Mouse (Mus musculus) colon, adult 2 months (tissue): ENCODE results near the gene Hist1h1a. TPM values are rescaled to one million over a fixed set of nuclear protein-coding genes. Genes with fewer than 3 reads are reported as not detected.

Experiments used
- polyA plus RNA-seq: library from polyadenylated mRNA; depleted of rRNA; stranded (reverse); fragments of >200 nt; gene quantifications from 2 replicates; pipeline ENCODE4 v1.2.3, GENCODE M21; 2012; rRNA removed

The Hist1h1a gene
- 1.1 and 1.4 TPM in 2 replicates for polyA plus RNA-seq

DNA sequence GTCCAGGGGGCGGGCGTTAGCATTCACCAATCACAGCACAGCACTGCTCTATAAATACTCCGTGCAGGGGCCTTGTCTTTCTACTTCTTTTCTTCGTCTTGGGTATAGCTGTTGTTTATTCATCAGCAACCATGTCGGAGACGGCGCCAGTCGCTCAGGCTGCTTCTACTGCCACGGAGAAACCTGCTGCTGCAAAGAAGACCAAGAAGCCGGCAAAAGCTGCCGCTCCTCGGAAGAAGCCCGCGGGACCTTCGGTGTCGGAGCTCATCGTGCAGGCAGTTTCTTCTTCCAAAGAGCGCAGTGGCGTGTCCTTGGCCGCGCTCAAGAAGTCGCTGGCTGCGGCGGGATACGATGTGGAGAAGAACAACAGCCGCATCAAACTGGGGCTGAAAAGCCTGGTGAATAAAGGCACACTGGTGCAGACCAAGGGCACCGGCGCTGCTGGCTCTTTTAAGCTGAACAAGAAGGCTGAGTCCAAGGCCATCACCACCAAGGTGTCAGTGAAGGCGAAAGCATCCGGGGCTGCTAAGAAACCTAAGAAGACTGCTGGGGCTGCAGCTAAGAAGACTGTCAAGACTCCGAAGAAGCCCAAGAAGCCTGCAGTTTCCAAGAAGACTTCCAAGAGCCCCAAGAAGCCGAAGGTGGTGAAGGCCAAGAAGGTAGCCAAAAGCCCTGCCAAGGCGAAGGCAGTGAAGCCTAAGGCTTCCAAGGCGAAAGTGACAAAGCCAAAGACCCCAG is at the start of gene Hist1h1a:
Gene Hist1h1a, plus strand, starts transcription at position 81 of the 738 bp plus-strand sequence.

DNA sequence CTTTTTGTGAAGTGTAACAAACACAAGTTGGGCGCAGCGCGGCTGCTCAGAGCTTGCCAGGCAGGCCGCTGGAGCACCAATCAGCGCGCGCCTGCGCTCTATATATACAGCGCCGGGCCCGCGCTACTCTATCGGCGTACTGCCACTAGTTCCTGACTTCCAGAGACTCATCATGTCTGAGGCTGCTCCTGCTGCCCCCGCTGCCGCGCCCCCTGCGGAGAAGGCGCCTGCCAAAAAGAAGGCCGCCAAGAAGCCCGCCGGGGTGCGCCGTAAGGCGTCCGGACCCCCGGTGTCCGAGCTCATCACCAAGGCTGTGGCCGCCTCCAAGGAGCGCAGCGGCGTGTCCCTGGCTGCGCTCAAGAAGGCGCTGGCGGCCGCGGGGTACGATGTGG is 24.8 kb upstream of the Hist1h1a start, which contains the start of gene Hist1h1c:
Gene Hist1h1c, plus strand, starts transcription at position 132 of the 392 bp plus-strand sequence.

DNA sequence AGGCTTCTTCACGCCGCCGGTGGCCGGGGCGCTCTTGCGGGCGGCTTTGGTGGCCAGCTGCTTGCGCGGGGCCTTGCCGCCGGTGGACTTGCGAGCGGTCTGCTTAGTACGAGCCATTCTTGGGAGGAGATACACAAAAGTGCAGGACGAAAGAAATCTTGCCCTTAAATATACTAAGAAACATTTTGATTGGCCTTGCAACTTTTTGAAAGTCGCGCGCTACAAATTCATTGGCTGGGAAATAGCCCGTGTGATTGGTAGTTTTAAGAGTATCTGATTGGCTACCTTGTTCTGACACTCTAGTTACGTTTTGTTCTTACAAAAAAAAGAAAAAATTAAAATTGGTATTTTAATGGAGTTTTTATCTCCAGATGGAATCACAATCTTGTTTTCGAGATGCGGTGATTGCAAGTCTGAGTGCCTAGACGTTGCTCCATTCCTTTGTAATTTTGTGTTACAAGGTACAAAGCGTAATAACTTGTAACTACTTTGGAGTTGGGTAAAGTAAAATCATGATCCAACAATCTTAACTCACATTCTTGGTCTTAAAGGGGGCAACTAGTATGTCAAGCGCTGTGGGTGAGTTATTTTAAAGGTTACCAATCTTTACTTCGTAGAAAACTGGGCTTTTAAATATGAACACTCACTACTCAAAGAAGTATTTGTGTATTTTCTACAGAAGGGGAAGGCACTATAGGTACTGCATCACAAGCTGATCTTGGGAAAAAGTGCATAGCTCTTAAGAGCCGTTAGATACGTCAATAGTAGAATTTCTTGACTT is 17.9 kb upstream of the Hist1h1a start, which contains the start of gene Hist1h3c:
Gene Hist1h3c, minus strand, starts transcription at position 222 of the 781 bp plus-strand sequence.

DNA sequence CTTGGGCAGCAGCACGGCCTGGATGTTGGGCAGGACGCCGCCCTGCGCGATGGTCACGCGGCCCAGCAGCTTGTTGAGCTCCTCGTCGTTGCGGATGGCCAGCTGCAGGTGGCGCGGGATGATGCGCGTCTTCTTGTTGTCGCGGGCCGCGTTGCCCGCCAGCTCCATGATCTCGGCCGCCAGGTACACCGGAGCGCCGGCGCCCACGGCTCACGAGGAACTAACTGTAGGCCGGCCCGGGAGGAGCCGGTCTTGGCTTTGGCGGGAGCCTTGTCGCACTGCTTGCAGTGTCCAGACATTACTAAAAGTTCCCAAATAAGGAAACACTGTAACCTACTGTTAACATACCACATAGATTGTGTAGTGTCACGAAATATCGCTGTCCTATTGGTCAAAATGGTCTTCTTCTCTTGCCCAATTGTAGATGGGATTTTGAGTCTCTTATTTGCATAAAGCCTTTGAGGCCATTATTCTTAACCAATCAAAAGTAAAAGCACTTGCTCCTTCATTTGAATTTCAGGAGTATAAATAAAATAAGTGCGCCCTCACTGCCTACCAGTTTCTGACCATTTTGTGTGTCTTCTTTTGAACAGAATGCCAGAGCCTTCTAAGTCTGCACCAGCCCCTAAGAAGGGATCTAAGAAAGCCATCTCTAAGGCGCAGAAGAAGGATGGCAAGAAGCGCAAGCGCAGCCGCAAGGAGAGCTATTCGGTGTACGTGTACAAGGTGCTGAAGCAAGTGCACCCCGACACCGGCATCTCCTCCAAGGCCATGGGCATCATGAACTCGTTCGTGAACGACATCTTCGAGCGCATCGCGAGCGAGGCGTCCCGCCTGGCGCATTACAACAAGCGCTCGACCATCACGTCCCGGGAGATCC is 17.0 kb upstream of the Hist1h1a start, which contains the start of gene Hist1h2bb:
Gene Hist1h2bb, plus strand, starts transcription at position 534 of the 880 bp plus-strand sequence.

DNA sequence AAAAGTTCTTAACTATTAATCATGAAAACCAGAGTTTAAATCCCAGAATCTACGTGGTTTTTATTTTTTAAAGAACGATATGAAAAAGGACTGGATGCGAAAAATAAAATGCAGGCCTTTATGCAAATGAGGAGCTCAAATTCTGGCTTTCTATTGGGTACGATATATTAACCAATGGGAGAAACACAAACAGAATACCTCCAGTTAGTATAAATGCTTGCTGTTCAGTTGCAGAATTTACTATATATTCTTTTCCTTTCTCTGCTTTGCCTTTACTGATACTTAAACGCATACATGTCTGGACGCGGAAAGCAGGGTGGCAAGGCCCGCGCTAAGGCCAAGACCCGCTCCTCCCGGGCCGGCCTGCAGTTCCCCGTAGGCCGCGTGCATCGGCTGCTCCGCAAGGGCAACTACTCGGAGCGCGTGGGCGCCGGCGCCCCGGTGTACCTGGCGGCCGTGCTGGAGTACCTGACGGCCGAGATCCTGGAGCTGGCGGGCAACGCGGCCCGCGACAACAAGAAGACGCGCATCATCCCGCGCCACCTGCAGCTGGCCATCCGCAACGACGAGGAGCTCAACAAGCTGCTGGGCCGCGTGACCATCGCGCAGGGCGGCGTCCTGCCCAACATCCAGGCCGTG is 12.5 kb upstream of the Hist1h1a start, which contains the start of gene Hist1h2ab:
Gene Hist1h2ab, plus strand, starts transcription at position 288 of the 639 bp plus-strand sequence.

DNA sequence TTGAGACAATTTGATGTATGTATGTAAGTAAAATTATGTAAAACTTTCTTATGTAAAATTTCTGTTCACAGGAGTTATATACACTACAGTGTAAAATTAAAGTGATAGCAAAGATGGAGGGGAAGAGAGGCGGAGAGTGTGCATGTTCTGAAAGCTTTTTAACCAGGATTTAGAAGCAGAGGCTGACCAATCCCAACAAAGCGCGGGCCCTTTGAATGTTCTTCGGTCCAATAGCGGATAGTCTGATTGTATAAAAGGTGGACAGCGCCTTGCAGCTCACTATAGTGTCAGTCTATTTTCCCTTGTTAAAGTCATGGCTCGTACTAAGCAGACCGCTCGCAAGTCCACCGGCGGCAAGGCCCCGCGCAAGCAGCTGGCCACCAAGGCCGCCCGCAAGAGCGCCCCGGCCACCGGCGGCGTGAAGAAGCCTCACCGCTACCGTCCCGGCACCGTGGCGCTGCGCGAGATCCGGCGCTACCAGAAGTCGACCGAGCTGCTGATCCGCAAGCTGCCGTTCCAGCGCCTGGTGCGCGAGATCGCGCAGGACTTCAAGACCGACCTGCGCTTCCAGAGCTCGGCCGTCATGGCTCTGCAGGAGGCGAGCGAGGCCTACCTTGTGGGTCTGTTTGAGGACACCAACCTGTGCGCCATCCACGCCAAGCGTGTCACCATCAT is 11.3 kb upstream of the Hist1h1a start, which contains the start of gene Hist1h3b:
Gene Hist1h3b, plus strand, starts transcription at position 201 of the 675 bp plus-strand sequence.

DNA sequence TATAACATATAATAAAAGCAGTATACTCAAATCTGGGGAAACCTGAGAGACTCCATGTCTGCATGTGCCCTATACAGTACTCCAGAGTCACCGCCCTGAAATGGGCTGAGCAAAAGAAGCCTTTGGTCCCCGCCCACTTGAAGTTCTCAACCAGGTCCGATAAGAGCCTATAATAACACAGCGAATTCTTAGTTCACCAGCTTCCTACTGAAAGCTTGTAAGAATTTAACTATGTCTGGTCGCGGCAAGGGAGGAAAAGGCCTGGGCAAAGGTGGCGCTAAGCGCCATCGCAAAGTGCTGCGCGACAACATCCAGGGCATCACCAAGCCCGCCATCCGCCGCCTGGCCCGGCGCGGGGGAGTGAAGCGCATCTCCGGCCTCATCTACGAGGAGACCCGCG is 6.7 kb upstream of the Hist1h1a start, which contains the start of gene Hist1h4b:
Gene Hist1h4b, plus strand, starts transcription at position 224 of the 400 bp plus-strand sequence.

DNA sequence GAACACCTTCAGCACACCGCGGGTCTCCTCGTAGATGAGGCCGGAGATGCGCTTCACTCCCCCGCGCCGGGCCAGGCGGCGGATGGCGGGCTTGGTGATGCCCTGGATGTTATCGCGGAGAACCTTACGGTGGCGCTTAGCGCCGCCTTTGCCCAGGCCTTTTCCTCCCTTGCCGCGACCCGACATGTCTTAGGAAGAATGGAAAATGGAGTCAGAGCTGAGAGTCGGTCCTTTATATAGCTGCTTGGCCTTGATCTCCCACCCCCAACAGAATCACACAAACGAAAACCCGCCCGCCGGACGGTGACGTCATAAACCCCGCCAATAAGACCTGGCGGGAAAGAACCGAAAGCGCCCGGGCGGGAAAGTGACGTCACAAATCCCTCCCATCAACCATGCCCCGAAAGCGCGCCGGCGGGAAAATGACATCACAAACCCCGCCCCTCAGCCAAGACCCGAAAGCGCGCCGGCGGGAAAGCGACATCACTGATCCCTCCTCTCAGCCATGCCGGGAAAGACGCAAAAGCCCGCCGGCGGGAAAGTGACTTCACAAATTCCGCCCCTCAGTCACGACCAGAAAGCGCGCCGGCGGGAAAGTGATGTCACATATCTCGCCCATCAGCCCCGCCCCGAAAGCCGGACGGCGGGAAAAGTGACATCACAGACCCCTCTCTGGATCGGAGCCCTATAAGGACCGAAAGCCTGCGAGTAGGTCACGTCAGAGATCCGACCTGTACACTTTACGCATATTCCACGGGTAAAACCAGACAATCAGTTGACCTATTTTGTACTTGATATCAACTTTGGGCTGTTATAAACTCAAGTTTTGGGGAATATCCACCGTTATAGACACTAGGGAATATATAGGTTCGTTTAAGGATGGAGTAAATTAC is 2.2 kb upstream of the Hist1h1a start, which contains the start of gene Hist1h4a:
Gene Hist1h4a, minus strand, starts transcription at position 259 of the 893 bp plus-strand sequence.

DNA sequence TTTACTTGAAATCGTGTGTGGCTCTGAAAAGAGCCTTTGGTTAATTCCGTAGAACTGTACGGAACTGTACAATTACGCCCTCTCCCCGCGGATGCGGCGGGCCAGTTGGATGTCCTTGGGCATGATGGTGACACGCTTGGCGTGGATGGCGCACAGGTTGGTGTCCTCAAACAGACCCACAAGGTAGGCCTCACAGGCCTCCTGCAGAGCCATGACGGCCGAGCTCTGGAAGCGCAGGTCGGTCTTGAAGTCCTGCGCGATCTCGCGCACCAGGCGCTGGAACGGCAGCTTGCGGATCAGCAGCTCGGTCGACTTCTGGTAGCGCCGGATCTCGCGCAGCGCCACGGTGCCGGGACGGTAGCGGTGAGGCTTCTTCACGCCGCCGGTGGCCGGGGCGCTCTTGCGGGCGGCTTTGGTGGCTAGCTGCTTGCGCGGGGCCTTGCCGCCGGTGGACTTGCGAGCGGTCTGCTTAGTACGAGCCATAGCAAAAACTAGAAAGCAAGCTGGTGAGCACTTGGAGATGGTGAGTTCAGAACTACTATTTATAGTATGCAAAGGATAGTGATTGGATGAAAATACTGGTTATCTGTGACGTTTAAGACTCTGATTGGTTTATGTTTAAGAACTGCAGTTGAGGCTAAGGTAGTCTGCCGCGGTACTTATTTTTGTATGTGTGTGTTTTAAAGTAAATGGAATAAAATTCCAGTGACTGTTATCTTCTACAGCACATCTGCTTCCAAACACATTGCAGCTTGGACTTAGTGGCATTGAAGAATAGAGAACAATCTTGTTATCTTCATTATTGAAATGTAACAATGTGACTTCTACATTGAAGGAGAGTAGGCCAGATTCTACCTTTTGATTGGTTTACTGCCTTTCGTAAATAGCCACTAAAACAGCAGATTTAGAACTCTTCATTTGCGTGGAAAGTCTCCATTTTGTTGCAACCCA is 1.3 kb upstream of the Hist1h1a start, which contains the start of gene Hist1h3a:
Gene Hist1h3a, minus strand, starts transcription at position 516 of the 951 bp plus-strand sequence.

DNA sequence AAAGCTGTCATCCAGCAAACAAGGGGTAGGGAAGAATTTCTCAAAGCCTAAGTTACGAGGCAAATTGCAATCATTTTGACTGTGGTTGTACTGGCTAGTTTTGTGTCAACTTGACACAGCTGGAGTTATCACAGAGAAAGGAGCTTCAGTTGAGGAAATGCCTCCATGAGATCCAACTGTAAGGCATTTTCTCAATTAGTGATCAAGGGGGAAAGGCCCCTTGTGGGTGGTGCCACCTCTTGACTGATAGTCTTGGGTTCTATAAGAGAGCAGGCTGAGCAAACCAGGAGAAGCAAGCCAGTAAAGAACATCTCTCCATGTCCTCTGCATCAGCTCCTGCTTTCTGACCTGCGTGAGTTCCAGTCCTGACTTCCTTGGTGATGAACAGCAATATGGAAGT is 6.1 kb downstream of the Hist1h1a start, which contains the start of gene Trim38:
Gene Trim38, plus strand, starts transcription at position 301 of the 400 bp plus-strand sequence.

DNA sequence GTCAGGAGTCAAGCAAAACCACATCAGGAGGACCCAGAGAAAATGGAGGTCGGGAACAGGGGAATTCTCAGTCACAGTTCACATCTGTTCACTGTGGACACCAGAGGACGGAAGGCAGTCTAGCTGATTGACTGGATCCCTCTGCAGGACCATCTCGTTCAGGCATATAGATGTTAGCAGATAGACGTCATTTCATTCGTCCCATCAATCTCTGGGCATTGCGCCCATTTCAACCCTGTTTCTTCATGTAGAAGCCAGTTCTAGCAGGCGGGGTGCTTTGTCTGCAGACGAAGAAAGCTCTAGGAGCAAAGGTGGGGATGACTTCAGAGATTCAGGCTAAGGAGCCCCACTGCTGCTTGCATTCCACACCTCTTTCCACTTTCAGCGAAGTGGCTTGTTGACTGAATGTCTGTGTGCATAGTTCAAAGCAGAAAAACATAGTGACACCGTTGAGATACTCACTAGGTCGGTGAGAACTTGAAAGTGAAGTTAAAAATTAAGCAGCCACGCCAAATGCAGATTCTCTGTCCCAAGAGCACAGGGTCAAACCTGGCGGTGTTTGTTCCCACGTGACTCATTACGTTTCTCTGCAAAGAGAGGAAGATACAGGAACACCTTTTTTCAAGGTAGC is 43.1 kb downstream of the Hist1h1a start, which contains the start of gene Slc17a2:
Gene Slc17a2, plus strand, starts transcription at position 572 of the 631 bp plus-strand sequence.

Other genes starting within 250 kb of the Hist1h1a start
- gene Hist1h4h, start 232.6 kb upstream of the Hist1h1a start, polyA plus RNA-seq: 42.2 and 63.4 TPM in 2 replicates
- gene Hist1h2af, start 229.8 kb upstream of the Hist1h1a start, polyA plus RNA-seq: 245 and 289 TPM in 2 replicates
- 23.2 and 33.2 TPM in 2 replicates for gene Hist1h3g, start 228.2 kb upstream of the Hist1h1a start, polyA plus RNA-seq
- gene Hist1h2bh, start 220.3 kb upstream of the Hist1h1a start, polyA plus RNA-seq: 4.9 and 5.3 TPM in 2 replicates
- gene Hist1h3f, start 219.6 kb upstream of the Hist1h1a start, polyA plus RNA-seq: 5.0 and 6.7 TPM in 2 replicates
- 13.1 and 22.8 TPM in 2 replicates for gene Hist1h4f, start 212.0 kb upstream of the Hist1h1a start, polyA plus RNA-seq
- 0.45 and 0.47 TPM in 2 replicates for gene Hist1h1d, start 210.4 kb upstream of the Hist1h1a start, polyA plus RNA-seq
- 32.1 and 36.8 TPM in 2 replicates for gene Hist1h3e, start 201.3 kb upstream of the Hist1h1a start, polyA plus RNA-seq
- 15.1 and 16.2 TPM in 2 replicates for gene Hist1h2ae, start 192.4 kb upstream of the Hist1h1a start, polyA plus RNA-seq
- 49.0 and 58.2 TPM in 2 replicates for gene Hist1h2bg, start 192.3 kb upstream of the Hist1h1a start, polyA plus RNA-seq
- gene Hist1h2bf, start 189.5 kb upstream of the Hist1h1a start, polyA plus RNA-seq: 11.4 and 19.0 TPM in 2 replicates
- gene Hist1h2ad, start 189.3 kb upstream of the Hist1h1a start, polyA plus RNA-seq: 6.9 and 11.5 TPM in 2 replicates
- 13.8 and 18.8 TPM in 2 replicates for gene Hist1h3d, start 187.9 kb upstream of the Hist1h1a start, polyA plus RNA-seq
- gene Hist1h4d, start 182.1 kb upstream of the Hist1h1a start, polyA plus RNA-seq: 12.3 and 14.7 TPM in 2 replicates
- gene Hist1h2be, start 142.5 kb upstream of the Hist1h1a start, polyA plus RNA-seq: 3.1 and 3.3 TPM in 2 replicates
- 3.2 and 3.9 TPM in 2 replicates for gene Hist1h1e, start 141.1 kb upstream of the Hist1h1a start, polyA plus RNA-seq
- 2.4 and 3.8 TPM in 2 replicates for gene Hist1h2ac, start 79.7 kb upstream of the Hist1h1a start, polyA plus RNA-seq
- gene Hist1h2bc, start 79.5 kb upstream of the Hist1h1a start, polyA plus RNA-seq: 410 and 605 TPM in 2 replicates
- not detected in 2 replicates for gene Hist1h1t, start 67.9 kb upstream of the Hist1h1a start, polyA plus RNA-seq
- 20.7 and 21.2 TPM in 2 replicates for gene Hist1h4c, start 65.2 kb upstream of the Hist1h1a start, polyA plus RNA-seq
- 9.4 and 10.3 TPM in 2 replicates for gene Hfe, start 52.8 kb upstream of the Hist1h1a start, polyA plus RNA-seq
- 204 and 212 TPM in 2 replicates for gene Hist1h1c, start 24.9 kb upstream of the Hist1h1a start, polyA plus RNA-seq
- gene Hist1h3c, start 18.1 kb upstream of the Hist1h1a start, polyA plus RNA-seq: 23.6 and 30.3 TPM in 2 replicates
- gene Hist1h2bb, start 16.9 kb upstream of the Hist1h1a start, polyA plus RNA-seq: 12.8 and 18.4 TPM in 2 replicates
- gene Hist1h2ab, start 12.5 kb upstream of the Hist1h1a start, polyA plus RNA-seq: 23.5 and 25.9 TPM in 2 replicates
- gene Hist1h3b, start 11.4 kb upstream of the Hist1h1a start, polyA plus RNA-seq: 26.4 and 32.0 TPM in 2 replicates
- gene Hist1h4b, start 6.7 kb upstream of the Hist1h1a start, polyA plus RNA-seq: 20.0 and 20.8 TPM in 2 replicates
- gene Hist1h4a, start 2.4 kb upstream of the Hist1h1a start, polyA plus RNA-seq: 15.5 and 15.9 TPM in 2 replicates
- 23.6 and 24.8 TPM in 2 replicates for gene Hist1h3a, start 1.3 kb upstream of the Hist1h1a start, polyA plus RNA-seq
- 0.12 and 0.14 TPM in 2 replicates for gene Trim38, start 6.2 kb downstream of the Hist1h1a start, polyA plus RNA-seq
- 0.36 and 0.59 TPM in 2 replicates for gene Slc17a2, start 43.3 kb downstream of the Hist1h1a start, polyA plus RNA-seq
- gene Slc17a3, start 75.8 kb downstream of the Hist1h1a start, polyA plus RNA-seq: not detected in 2 replicates
- not detected in 2 replicates for gene Slc17a1, start 104.1 kb downstream of the Hist1h1a start, polyA plus RNA-seq
- 16.1 and 27.1 TPM in 2 replicates for gene Slc17a4, start 151.3 kb downstream of the Hist1h1a start, polyA plus RNA-seq
- not detected in 2 replicates for gene Hist1h2ba, start 170.5 kb downstream of the Hist1h1a start, polyA plus RNA-seq
- gene Hist1h2aa, start 170.8 kb downstream of the Hist1h1a start, polyA plus RNA-seq: not detected in 2 replicates
- gene Scgn, start 227.5 kb downstream of the Hist1h1a start, polyA plus RNA-seq: 2.1 and 3.1 TPM in 2 replicates